Mouse (Mus musculus) neutrophil, adult 5-6 weeks (primary cell): ENCODE results near the gene Pde6h. TPM values are rescaled to one million over a fixed set of nuclear protein-coding genes. Genes with fewer than 3 reads are reported as not detected.

Experiments
- ATAC-seq: fragments of 151-379, 151-347 bp; 2 replicates; pipeline ENCODE4 v1.8.0; 2017; ENCODE audit warnings: mild to moderate bottlenecking, moderate TSS enrichment; ENCODE audit not compliant: insufficient number of reproducible peaks, poor library complexity, low FRiP score, severe bottlenecking; ENCODE audit errors: extremely low read depth
- total RNA-seq: library from RNA; stranded (forward); fragments of 200-1000 nt; gene quantifications from 2 replicates; pipeline ENCODE4 v1.2.3, GENCODE M21; 2017

Pde6h gene
- total RNA-seq, 1 experiment from 2014 or later, result 0.35 TPM

GRCm38 (mm10) chr6:137000706-137001105, 77.1 kb downstream of the Pde6h start:
- no peak for ATAC-seq

- ATAC-seq, result no peak
Measured at GRCm38 (mm10) chr6:137001267-137002168, 77.9 kb downstream of the Pde6h start.

- no peak for ATAC-seq
Measured at GRCm38 (mm10) chr6:137002169-137002514, 78.5 kb downstream of the Pde6h start.

- no peak for ATAC-seq
Measured at GRCm38 (mm10) chr6:137004359-137004758, 80.7 kb downstream of the Pde6h start.

- ATAC-seq, result no peak
Measured at GRCm38 (mm10) chr6:137011187-137011586, 87.6 kb downstream of the Pde6h start.

- no peak for ATAC-seq
Measured at GRCm38 (mm10) chr6:137014346-137014745, 90.7 kb downstream of the Pde6h start.

- ATAC-seq, result no peak
Measured at GRCm38 (mm10) chr6:137017216-137017973, 93.8 kb downstream of the Pde6h start.

Other genes with a start within 250 kb of the Pde6h start
- 0.23 and 0.37 TPM in 2 replicates for gene Gucy2c, start 142.1 kb upstream of the Pde6h start, total RNA-seq
- 22.1 and 23.3 TPM in 2 replicates for gene Hist4h4, start 119.4 kb upstream of the Pde6h start, total RNA-seq
- 50.2 and 56.9 TPM in 2 replicates for gene H2afj, start 115.6 kb upstream of the Pde6h start, total RNA-seq
- 4.2 and 6.3 TPM in 2 replicates for gene BC049715, start 96.2 kb upstream of the Pde6h start, total RNA-seq
- gene Wbp11, start 95.6 kb upstream of the Pde6h start, total RNA-seq, result 90.1 and 103 TPM in 2 replicates
- 0.35 TPM in 1 of 2 replicates, not detected in the other for gene Smco3, start 88.4 kb upstream of the Pde6h start, total RNA-seq
- gene Art4, start 66.1 kb upstream of the Pde6h start, total RNA-seq, result 1.9 and 2.8 TPM in 2 replicates
- not detected in 2 replicates for gene Mgp, start 48.0 kb upstream of the Pde6h start, total RNA-seq
- 12.0 and 12.5 TPM in 2 replicates for gene Erp27, start 1.7 kb upstream of the Pde6h start, total RNA-seq
- gene Arhgdib, start 18.1 kb downstream of the Pde6h start, total RNA-seq, result 1,086 and 1,117 TPM in 2 replicates
- gene Rerg, start 246.7 kb downstream of the Pde6h start, total RNA-seq, result not detected in 2 replicates